Mouse (Mus musculus) mature B cell (primary cell): ENCODE data around the gene Mfrp.

Experiments used
- in situ Hi-C: fragments of 300-500 bp; cut with MboI; formaldehyde crosslinking; loops from 2 replicates; pipeline ENCODE4 v1.14.3; 2019

Mfrp gene

DNA sequence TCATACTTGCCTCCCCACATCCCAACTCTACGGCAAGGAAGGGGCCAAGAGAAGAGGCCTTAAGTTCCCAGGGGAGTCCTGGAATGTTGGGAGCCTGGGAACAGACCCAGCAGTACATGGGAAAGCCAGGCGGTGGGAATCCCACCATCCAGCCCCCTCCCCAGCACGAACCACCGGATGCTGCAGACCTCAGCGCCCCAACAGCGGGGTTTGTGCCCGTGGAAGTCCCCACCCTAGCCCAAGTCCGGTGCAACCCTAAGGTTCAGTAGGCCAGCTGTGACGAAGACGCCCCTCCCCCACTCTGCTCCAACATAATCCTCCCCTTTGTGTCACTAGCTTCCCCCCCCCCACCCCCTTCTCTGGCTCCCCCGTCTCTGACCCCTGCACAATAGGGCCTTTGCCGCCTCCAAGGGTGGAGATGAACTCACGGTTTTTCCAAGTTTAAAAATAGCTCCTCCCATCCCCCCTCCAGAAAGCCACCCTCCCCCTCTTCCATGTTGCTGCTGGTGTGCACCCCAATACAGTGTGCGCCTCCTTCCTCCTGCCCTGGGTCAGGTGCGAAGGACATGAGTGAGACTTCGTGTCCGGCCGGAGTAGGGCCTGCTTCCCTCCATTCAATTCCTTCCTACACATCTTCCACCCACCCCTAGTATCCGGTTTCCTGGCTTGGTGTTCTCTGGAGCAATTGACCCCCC is 29.2 kb downstream of the Mfrp start:
- in situ Hi-C loops, result no loop called here

- in situ Hi-C loops, result no loop called here
Measured at GRCm38 (mm10) chr9:44131276-44131590, 29.7 kb downstream of the Mfrp start.

- in situ Hi-C loops, result no loop called here
Measured at GRCm38 (mm10) chr9:44132200-44132599, 30.7 kb downstream of the Mfrp start.

DNA sequence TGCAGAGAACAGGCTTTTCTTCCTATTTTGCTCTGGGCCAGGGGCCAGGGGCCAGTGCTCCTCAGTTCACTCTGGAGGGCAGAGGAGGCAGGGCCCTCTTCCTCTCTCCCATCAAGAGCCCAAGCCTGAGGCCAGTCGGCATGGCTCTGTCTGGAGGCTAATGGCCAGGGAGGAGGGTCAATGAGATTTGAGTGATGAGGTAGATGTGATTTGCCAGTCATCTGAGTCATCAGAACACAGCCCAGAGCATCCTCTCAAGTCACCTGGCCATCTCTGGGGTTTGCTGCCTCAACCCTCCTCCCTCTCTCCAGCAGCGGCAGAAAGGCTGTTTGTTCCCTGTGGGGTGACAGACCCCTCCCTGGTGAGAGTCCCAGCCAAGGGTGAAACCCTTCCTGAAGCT is 31.8 kb downstream of the Mfrp start:
- in situ Hi-C loops, result no loop called here

- in situ Hi-C loops, result no loop called here
Measured at GRCm38 (mm10) chr9:44134101-44134850, 32.7 kb downstream of the Mfrp start, which contains the start of gene Mcam. Gene Mcam, plus strand, starts transcription at chr9:44134469.

DNA sequence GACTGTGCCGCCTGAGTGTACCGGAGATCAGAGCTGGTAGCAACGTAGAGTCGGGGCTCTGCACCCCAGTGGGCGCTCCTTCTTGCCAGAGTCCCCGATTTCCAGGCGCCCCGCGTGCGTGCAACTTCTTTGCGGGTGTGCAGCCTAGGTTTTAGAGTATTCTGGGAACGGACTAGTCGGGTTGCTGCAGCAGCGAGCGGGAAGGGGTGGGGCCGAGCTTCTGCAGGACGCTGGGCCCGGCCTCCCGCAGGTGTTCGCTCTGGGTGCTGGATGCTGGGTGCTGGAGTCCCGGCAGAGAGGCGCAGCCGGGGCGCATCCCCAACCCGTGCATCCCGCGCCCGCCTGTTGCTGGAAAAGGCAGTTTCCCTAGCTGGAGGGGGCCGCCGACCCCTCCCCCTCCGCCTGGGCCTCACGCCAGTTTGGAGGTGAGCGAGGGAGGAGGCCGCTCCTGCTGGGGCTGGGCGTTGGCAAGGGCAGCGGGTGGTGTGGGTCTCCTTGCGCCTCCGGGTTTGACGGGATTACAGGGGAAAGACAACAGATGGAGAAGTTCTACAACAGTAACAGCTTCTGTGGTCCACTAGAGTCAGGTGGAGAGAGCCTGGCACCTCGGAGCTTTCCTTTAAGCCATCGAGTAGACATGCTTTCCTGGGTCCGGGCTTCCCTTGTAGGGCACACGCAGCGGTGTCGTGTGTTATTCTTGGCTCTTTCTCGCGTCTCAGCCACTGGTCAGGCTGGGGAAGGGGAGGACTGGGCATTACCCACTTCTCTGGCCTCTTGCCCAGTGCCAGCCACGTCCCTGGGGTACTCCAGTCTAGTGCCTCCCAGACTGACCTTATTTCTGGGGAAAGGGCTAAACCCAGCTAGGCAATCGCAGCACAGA is 33.6 kb downstream of the Mfrp start:
- in situ Hi-C loops, result no loop called here

- in situ Hi-C loops, result no loop called here
Measured at GRCm38 (mm10) chr9:44135731-44136411, 34.3 kb downstream of the Mfrp start.

GRCm38 (mm10) chr9:44137846-44138245 is 36.3 kb downstream of the Mfrp start:
- in situ Hi-C loops, result no loop called here

- in situ Hi-C loops, result no loop called here
Measured at GRCm38 (mm10) chr9:44141951-44142350, 40.4 kb downstream of the Mfrp start.

GRCm38 (mm10) chr9:44143421-44143820 is 41.9 kb downstream of the Mfrp start:
- in situ Hi-C loops, result no loop called here

DNA sequence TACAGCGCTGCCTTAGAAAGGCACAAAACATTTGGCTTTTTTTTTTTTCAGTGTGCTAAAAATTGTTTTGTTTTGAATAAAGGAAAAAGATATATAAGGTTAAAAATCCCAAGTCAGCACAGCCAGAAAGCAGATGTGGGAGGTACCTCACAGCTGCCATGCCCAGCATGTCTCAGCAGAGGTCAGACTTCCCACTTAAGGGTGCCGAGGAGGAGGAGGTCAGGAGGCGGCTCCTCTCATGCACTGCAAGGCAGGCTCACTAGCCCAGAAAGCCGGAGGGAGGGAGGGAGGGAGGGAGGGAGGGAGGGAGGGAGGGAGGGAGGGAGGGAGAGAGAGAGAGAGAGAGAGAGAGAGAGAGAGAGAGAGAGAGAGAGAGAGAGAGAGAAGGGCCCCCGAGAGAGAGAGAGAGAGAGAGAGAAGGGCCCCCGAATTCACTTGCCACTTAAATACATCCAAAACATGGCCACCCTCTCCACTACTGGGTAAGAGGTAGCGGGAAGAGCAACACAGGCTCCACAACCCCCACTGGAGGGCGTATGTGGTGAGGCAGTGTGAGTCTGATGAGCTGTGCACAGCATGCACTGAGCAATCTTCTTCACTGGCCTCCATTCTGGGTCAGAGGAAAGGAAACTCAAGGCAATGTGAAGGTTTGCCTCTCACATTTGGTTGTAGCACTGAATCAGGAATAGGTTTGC is 42.6 kb downstream of the Mfrp start:
- in situ Hi-C loops, result no loop called here

GRCm38 (mm10) chr9:44144718-44145060 is 43.2 kb downstream of the Mfrp start:
- in situ Hi-C loops, result no loop called here

GRCm38 (mm10) chr9:44147290-44147689 is 45.8 kb downstream of the Mfrp start:
- in situ Hi-C loops, result no loop called here
